Comparison of ENCODE assay signal across 18 mouse cellular contexts in the genomic region with DNA sequence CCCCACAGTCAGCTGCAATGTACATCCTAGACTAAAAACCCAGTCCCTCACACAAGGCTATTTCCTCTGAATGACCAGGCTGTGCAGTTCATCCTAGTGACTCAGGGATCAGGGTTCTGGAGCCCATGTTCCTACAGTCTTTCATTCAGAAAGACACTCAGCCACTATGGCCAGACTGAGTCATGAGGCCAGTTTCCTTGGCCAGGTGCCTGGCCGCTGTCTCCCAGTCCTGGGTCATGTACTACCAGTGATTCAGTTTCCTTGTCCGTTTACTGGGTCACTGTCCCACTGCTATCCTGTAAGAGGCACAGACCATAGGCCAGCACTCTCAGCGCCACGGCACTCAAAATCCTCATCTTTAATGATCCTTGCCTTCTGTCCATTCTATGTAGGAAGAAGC. TPM values are rescaled to one million over a fixed set of nuclear protein-coding genes. Genes with fewer than 3 reads are reported as not detected.
DNase-seq lines count a peak whose midpoint lies in the region; ATAC-seq lines count a peak whose summit lies in the region.
"Had no signal": no experiment of that assay in that cellular context is flagged by ENCODE, and none has a peak within 500 bp of the region (broad histone marks: within the 10 kb centered on the region; RNA-seq: fewer than 3 reads in every experiment).

No protein-coding gene starts in this region.

- no peaks in the 10 kb centered on the region for H3K4me1 ChIP-seq in heart, embryonic 12.5 days (replicated peaks)
- no peaks in the 10 kb centered on the region for H3K4me1 ChIP-seq in intestine, embryonic 16.5 days (ENCODE audit: control insufficient read depth, insufficient read depth, low read length)
- H3K4me1 ChIP-seq in intestine, embryonic 15.5 days (replicated peaks): 0 out of 2 replicates have a peak, but pooled peaks cover 2% of the 10 kb centered on the region
- H3K4me1 ChIP-seq: forebrain, embryonic 15.5 days; neural tube, embryonic 13.5 days had no signal

- no peaks in the 10 kb centered on the region for H3K36me3 ChIP-seq in heart, embryonic 12.5 days
- no peaks in the 10 kb centered on the region for H3K36me3 ChIP-seq in intestine, embryonic 16.5 days (ENCODE audit: control insufficient read depth, insufficient read depth, low read length)
- no peaks in the 10 kb centered on the region for H3K36me3 ChIP-seq in intestine, embryonic 15.5 days
- H3K36me3 ChIP-seq: forebrain, embryonic 15.5 days; neural tube, embryonic 13.5 days had no signal

- peaks cover 11% of the 10 kb centered on the region; the same call in 1 of the 2 replicates for H3K27me3 ChIP-seq in heart, embryonic 12.5 days (replicated peaks)
- no peaks in the 10 kb centered on the region for H3K27me3 ChIP-seq in intestine, embryonic 16.5 days (replicated peaks; ENCODE audit: control insufficient read depth, insufficient read depth, low read length)
- no peaks in the 10 kb centered on the region for H3K27me3 ChIP-seq in intestine, embryonic 15.5 days (replicated peaks)
- H3K27me3 ChIP-seq: forebrain, embryonic 15.5 days; neural tube, embryonic 13.5 days had no signal

- H3K9me3 ChIP-seq in heart, embryonic 12.5 days (replicated peaks): no peaks in the 10 kb centered on the region
- no peaks in the 10 kb centered on the region for H3K9me3 ChIP-seq in intestine, embryonic 16.5 days (ENCODE audit: control insufficient read depth, low read length)
- H3K9me3 ChIP-seq in intestine, embryonic 15.5 days: no peaks in the 10 kb centered on the region
- H3K9me3 ChIP-seq: forebrain, embryonic 15.5 days; neural tube, embryonic 13.5 days had no signal

- peak; percentile 96 for DNase-seq in heart, adult 11 months
- peak; percentile 30 for DNase-seq in lung, postnatal 10 days
- DNase-seq in lung, adult 18-20 months: no peak
- DNase-seq in adrenal gland, postnatal 36 days: peak; percentile 90 to 92
- peak; percentile 58 for DNase-seq in heart, postnatal 4 days
- DNase-seq: cerebellum, postnatal 14 days; left cerebral cortex, postnatal 4 days; right cerebral cortex, adult 18-20 months had no signal

- no peak overlapping the region for H3K4me2 ChIP-seq in heart, embryonic 12.5 days
- H3K4me2 ChIP-seq in intestine, embryonic 16.5 days (ENCODE audit: low read depth, low read length): no peak overlapping the region
- no peak overlapping the region for H3K4me2 ChIP-seq in intestine, embryonic 15.5 days (replicated peaks)
- H3K4me2 ChIP-seq: forebrain, embryonic 15.5 days; neural tube, embryonic 13.5 days had no signal

- H3K4me3 ChIP-seq in heart, embryonic 12.5 days: no peak overlapping the region
- no peak overlapping the region for H3K4me3 ChIP-seq in intestine, embryonic 16.5 days (ENCODE audit: low read length)
- no peak overlapping the region for H3K4me3 ChIP-seq in intestine, embryonic 15.5 days (replicated peaks)
- H3K4me3 ChIP-seq: forebrain, embryonic 15.5 days; neural tube, embryonic 13.5 days had no signal

- WGBS in heart, embryonic 12.5 days: 80% methylated on average over 4 of the region's 4 CpGs
- 84% methylated on average over 4 of the region's 4 CpGs for whole genome bisulfite sequencing in intestine, embryonic 16.5 days
- 85% methylated on average over 4 of the region's 4 CpGs for WGBS in intestine, embryonic 15.5 days

- ATAC-seq in heart, embryonic 12.5 days (ENCODE audit: insufficient number of reproducible peaks, low FRiP score): no peak
- no peak for ATAC-seq in intestine, embryonic 16.5 days
- ATAC-seq in intestine, embryonic 15.5 days: no peak
- ATAC-seq: forebrain, embryonic 15.5 days had no signal

- no peak overlapping the region for H3K9ac ChIP-seq in heart, embryonic 12.5 days
- no peak overlapping the region for H3K9ac ChIP-seq in intestine, embryonic 16.5 days (ENCODE audit: low read depth, low read length)
- H3K9ac ChIP-seq in intestine, embryonic 15.5 days: no peak overlapping the region
- H3K9ac ChIP-seq: forebrain, embryonic 15.5 days; neural tube, embryonic 13.5 days had no signal

- no peak overlapping the region; the same call in 1 of the 2 replicates for H3K27ac ChIP-seq in heart, embryonic 12.5 days (ENCODE audit: poor library complexity, severe bottlenecking)
- H3K27ac ChIP-seq in intestine, embryonic 16.5 days (ENCODE audit: low read length): no peak overlapping the region
- H3K27ac ChIP-seq in intestine, embryonic 15.5 days: no peak overlapping the region
- H3K27ac ChIP-seq: forebrain, embryonic 15.5 days; neural tube, embryonic 13.5 days had no signal

RNA-seq across cellular contexts. Expression of gene Psapl1, which starts 15.5 kb away (rescaled TPM):
- polyA plus RNA-seq in heart, embryonic 12.5 days (2016; fragmentation: Nextera tagmentation; extraction: Ambion mirVana): 0.12 TPM in 1 of 2 replicates, not detected in the other
- total RNA-seq in adrenal gland, postnatal 36 days (2021): not detected
- total RNA-seq in heart, postnatal 4 days (2021): not detected
- 0.16 TPM in 1 of 2 replicates, not detected in the other for polyA plus RNA-seq in intestine, embryonic 16.5 days (2015; fragmentation: Nextera tagmentation; extraction: Ambion mirVana)
- 0.05 and 0.06 TPM in 2 replicates for polyA plus RNA-seq in intestine, embryonic 15.5 days (2015; fragmentation: Nextera tagmentation; extraction: Ambion mirVana)
- total RNA-seq: hematopoietic stem cell, adult 5-6 weeks; layer of hippocampus, adult 18-20 months; left cerebral cortex, postnatal 4 days; MEL had no signal
- polyA plus RNA-seq: brain, embryonic 14.5 days; liver, embryonic 16.5 days had no signal

Comparison
In these comparisons a context has a peak if more than half of its experiments do, and no peak if none do; other contexts are left out.
1. DNase-seq: peak in heart, adult 11 months (single experiment), lung, postnatal 10 days (single experiment), adrenal gland, postnatal 36 days (2 of 2) and heart, postnatal 4 days (single experiment); none in lung, adult 18-20 months (0 of 2).